Mouse (Mus musculus): ENCODE results near the gene 1700084M14Rik.
"Not testable (repeated sequence)": the region's sequence is repeated elsewhere in the genome, so short reads cannot be mapped to it uniquely, and the experiment has no call there.

The 1700084M14Rik gene

DNA sequence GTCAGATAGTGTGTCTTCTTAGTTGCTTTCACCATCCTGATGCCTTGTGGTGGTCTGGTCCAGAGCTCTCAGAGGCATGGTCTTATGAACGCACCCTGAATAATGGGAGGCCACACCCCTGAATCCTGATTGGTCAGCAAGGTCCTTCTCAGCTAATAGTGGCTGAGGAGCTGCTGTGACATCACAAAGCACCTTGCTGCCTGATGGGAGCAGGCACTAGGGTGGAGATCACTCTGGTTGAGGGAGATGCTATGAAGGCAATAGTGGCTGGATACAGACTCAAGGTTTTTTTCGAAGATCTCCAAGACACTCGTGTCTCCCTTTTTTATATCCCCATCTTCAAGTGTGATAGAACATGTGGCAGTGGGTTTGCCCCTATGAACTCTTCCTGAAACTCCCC, at the start of gene 1700084M14Rik:
1700084M14Rik (minus strand) TSS at position 101 of the 400 bp plus-strand sequence.
- not testable (repeated sequence) for DNase-seq (ENCODE audit: low read depth, low spot score)

Data from WW6 (cell line).